In the genomic region with DNA sequence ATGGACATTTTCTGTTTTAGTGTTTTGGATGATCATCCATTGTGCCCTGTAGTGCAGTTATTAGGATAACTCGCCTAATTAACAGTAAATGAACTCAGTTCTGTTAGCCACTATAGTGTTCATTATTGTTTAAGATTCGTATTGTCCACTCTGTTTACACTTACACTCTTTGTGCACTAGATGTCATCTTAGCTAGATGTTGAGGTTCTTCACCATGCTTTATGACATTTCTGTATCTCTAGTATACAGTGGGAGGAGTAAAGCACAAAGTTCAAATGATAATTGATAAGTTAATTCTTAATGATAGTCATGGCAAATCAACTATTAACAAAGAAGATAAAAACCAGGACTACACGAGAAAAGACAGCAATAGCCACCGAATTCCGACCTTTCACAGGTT, we compare ENCODE assay signal across 20 mouse cellular contexts.
DNase-seq lines count a peak whose midpoint lies in the region; ATAC-seq and TF ChIP-seq lines count a peak whose summit lies in the region.
"Had no signal": no experiment of that assay in that cellular context is flagged by ENCODE, and none has a peak within 500 bp of the region (broad histone marks: within the 10 kb centered on the region; RNA-seq: fewer than 3 reads in every experiment).

No protein-coding gene starts in this region.

- no peak overlapping the region for H3K27ac ChIP-seq in layer of hippocampus, adult 2 months
- H3K27ac ChIP-seq in CH12.LX (ENCODE audit: insufficient read depth, low read depth) = no peak overlapping the region
- H3K27ac ChIP-seq in MEL (ENCODE audit: control insufficient read depth, low read depth, low read length) = no peak overlapping the region
- H3K27ac ChIP-seq: embryonic facial prominence, embryonic 10.5 days; embryonic facial prominence, embryonic 12.5 days; forebrain, embryonic 13.5 days; forebrain, embryonic 15.5 days had no signal

- H3K9ac ChIP-seq in CH12.LX (ENCODE audit: insufficient read depth, low read depth) (no peak overlapping the region), MEL (ENCODE audit: control insufficient read depth, low read depth, low read length, poor library complexity, severe bottlenecking) (no peak overlapping the region)
- H3K9ac ChIP-seq: embryonic facial prominence, embryonic 12.5 days; forebrain, embryonic 13.5 days; forebrain, embryonic 15.5 days; forebrain, postnatal 0 days had no signal

- H3K4me2 ChIP-seq in CH12.LX (ENCODE audit: insufficient read depth, low read depth, poor library complexity, severe bottlenecking) = no peak overlapping the region
- H3K4me2 ChIP-seq: embryonic facial prominence, embryonic 12.5 days; forebrain, embryonic 13.5 days; forebrain, embryonic 15.5 days had no signal

- H3K79me2 ChIP-seq in CH12.LX (replicated peaks; ENCODE audit: control insufficient read depth, extremely low read depth, insufficient read depth, poor library complexity, severe bottlenecking) (no peaks in the 10 kb centered on the region), MEL (ENCODE audit: control insufficient read depth, insufficient read depth, low read length, poor library complexity) (no peaks in the 10 kb centered on the region)

- no peaks in the 10 kb centered on the region for H3K4me1 ChIP-seq in CH12.LX (ENCODE audit: control insufficient read depth in 1 of 2, insufficient read depth in 2 of 2)
- peaks cover 2 to 7% of the 10 kb centered on the region in 2 experiments; a peak in 2 of 4 replicates for H3K4me1 ChIP-seq in MEL (ENCODE audit: control insufficient read depth in 1 of 2, insufficient read depth in 2 of 2, low read length in 2 of 2)
- H3K4me1 ChIP-seq: embryonic facial prominence, embryonic 10.5 days; embryonic facial prominence, embryonic 12.5 days; forebrain, embryonic 13.5 days; forebrain, embryonic 15.5 days had no signal

- no peak for DNase-seq in layer of hippocampus, adult 2 months (ENCODE audit: low spot score in 2 of 2)
- DNase-seq in layer of hippocampus, postnatal 10 days (ENCODE audit: low spot score in 2 of 2) = no peak
- no peak for DNase-seq in CH12.LX (ENCODE audit: extremely low read depth)
- no peak for DNase-seq in MEL (ENCODE audit: low read depth, low spot score)
- no peak for DNase-seq in ovary, postnatal 36 days (ENCODE audit: low spot score)
- DNase-seq: adrenal gland, adult 2 months; adrenal gland, postnatal 10 days; adrenal gland, postnatal 25 days; cerebellum, adult 11-12 months; cerebellum, adult 2 months; cerebellum, adult 9-10 months; cerebellum, postnatal 10 days; cerebellum, postnatal 25 days; forebrain, postnatal 0 days had no signal

- no peak overlapping the region for H3K4me3 ChIP-seq in layer of hippocampus, adult 2 months
- H3K4me3 ChIP-seq in CH12.LX (replicated peaks in 1 of 3; ENCODE audit: low read depth in 2 of 3, low read length in 2 of 3, poor library complexity in 1 of 3) (no peak overlapping the region), MEL (ENCODE audit: control insufficient read depth in 1 of 2, insufficient read depth in 1 of 2, low read depth in 2 of 2, low read length in 2 of 2) (no peak overlapping the region)
- H3K4me3 ChIP-seq: embryonic facial prominence, embryonic 10.5 days; embryonic facial prominence, embryonic 12.5 days; forebrain, embryonic 13.5 days; forebrain, embryonic 15.5 days had no signal

- H3K9me3 ChIP-seq in CH12.LX (replicated peaks; ENCODE audit: low read length) (peaks cover 33% of the 10 kb centered on the region), MEL (replicated peaks; ENCODE audit: insufficient read depth, low read length) (no peaks in the 10 kb centered on the region)
- H3K9me3 ChIP-seq: embryonic facial prominence, embryonic 10.5 days; embryonic facial prominence, embryonic 12.5 days; forebrain, embryonic 13.5 days; forebrain, embryonic 15.5 days; G1E had no signal

- ATAC-seq in cerebellum, adult (ENCODE audit: insufficient number of reproducible peaks, low FRiP score, low TSS enrichment) = no peak
- ATAC-seq: forebrain, embryonic 13.5 days; forebrain, embryonic 15.5 days; forebrain, postnatal 0 days had no signal

- TF ChIP-seq EP300 in CH12.LX (IDR thresholded peaks at IDR 0.05; ENCODE audit: low read length) = no peak
- TF ChIP-seq EP300 in MEL (IDR thresholded peaks at IDR 0.05; ENCODE audit: low read depth in 1 of 2, low read length in 2 of 2) = no peak

- dilution Hi-C loops in CH12.LX (cut with MboI; ENCODE audit: extremely low pct_ligation_motif_present, extremely low pct_unique_long_range_greater_than_20kb, low sequenced_read_pairs) = no loop called here

- TF ChIP-seq POLR2A in CH12.LX (IDR thresholded peaks at IDR 0.05; ENCODE audit: low read depth, low read length) (no peak), MEL (IDR thresholded peaks at IDR 0.05; ENCODE audit: control insufficient read depth in 1 of 2, insufficient read depth in 1 of 2, low read depth in 1 of 2, low read length in 2 of 2, poor library complexity in 1 of 2) (no peak)

- in situ Hi-C loops in CH12.LX (cut with MboI; ENCODE audit: low pct_ligation_motif_present, low pct_unique_long_range_greater_than_20kb, low sequenced_read_pairs) = no loop called here

- H3K27me3 ChIP-seq in CH12.LX (replicated peaks) (no peaks in the 10 kb centered on the region), MEL (ENCODE audit: control insufficient read depth in 1 of 2, insufficient read depth in 2 of 2, low read length in 2 of 2) (no peaks in the 10 kb centered on the region)
- H3K27me3 ChIP-seq: embryonic facial prominence, embryonic 12.5 days; forebrain, embryonic 13.5 days; forebrain, embryonic 15.5 days had no signal

- H3K36me3 ChIP-seq in CH12.LX (replicated peaks in 1 of 2; ENCODE audit: control insufficient read depth in 1 of 2, insufficient read depth in 1 of 2, low read length in 1 of 2) (no peaks in the 10 kb centered on the region), MEL (ENCODE audit: control insufficient read depth in 1 of 2, insufficient read depth in 2 of 2, low read length in 2 of 2) (peaks cover 0 to 7% of the 10 kb centered on the region in 2 experiments; a peak in 2 of 4 replicates)
- H3K36me3 ChIP-seq: embryonic facial prominence, embryonic 10.5 days; embryonic facial prominence, embryonic 12.5 days; forebrain, embryonic 15.5 days; G1E had no signal

- TF ChIP-seq RAD21 in CH12.LX (IDR thresholded peaks at IDR 0.05; ENCODE audit: low read depth, low read length) (peak; percentile 12), MEL (IDR thresholded peaks at IDR 0.05; ENCODE audit: low read depth, low read length) (peak; percentile 25)

- TF ChIP-seq CTCF in layer of hippocampus, adult 2 months (conservative IDR thresholded peaks at IDR 0.05) = peak; percentile 34
- peak in 1 of 2 experiments; percentile 35; a peak in 1 of 4 replicates for TF ChIP-seq CTCF in CH12.LX (conservative IDR thresholded peaks at IDR 0.05 in 1 of 2, IDR thresholded peaks at IDR 0.05 in 1 of 2; ENCODE audit: low read depth in 2 of 2, low read length in 2 of 2)
- peak in 1 of 3 experiments; percentile 10; a peak in 1 of 6 replicates for TF ChIP-seq CTCF in MEL (IDR thresholded peaks at IDR 0.05 in 2 of 3, conservative IDR thresholded peaks at IDR 0.05 in 1 of 3; ENCODE audit: control insufficient read depth in 1 of 3, insufficient read depth in 1 of 3, low read depth in 2 of 3, low read length in 3 of 3, poor library complexity in 1 of 3, severe bottlenecking in 1 of 3)

TF ChIP-seq in CH12.LX, 34 proteins besides CTCF, POLR2A, EP300 and RAD21:
- TF ChIP-seq SIN3A (IDR thresholded peaks at IDR 0.05; ENCODE audit: low read length) (no peak), SMC3 (IDR thresholded peaks at IDR 0.05; ENCODE audit: low read depth, low read length) (peak; percentile 10; the same call in 1 of the 2 replicates), TBP (conservative IDR thresholded peaks at IDR 0.05; ENCODE audit: low read depth, low read length) (no peak), RCOR1 (conservative IDR thresholded peaks at IDR 0.05; ENCODE audit: low read depth, low read length) (no peak)

TF ChIP-seq in MEL, 35 proteins besides CTCF, POLR2A, EP300 and RAD21:
- no peak for TF ChIP-seq NRF1 (IDR thresholded peaks at IDR 0.05; ENCODE audit: insufficient read depth, low read depth, low read length, poor library complexity, severe bottlenecking)
- peak; percentile 41 for TF ChIP-seq SMC3 (IDR thresholded peaks at IDR 0.05; ENCODE audit: low read depth, low read length)
- no peak for TF ChIP-seq ZNF384 (IDR thresholded peaks at IDR 0.05; ENCODE audit: low read depth, low read length)
- TF ChIP-seq JUND (IDR thresholded peaks at IDR 0.05; ENCODE audit: low read depth, low read length) = no peak
- no peak for TF ChIP-seq USF2 (IDR thresholded peaks at IDR 0.05; ENCODE audit: borderline replicate concordance in 1 of 2, insufficient read depth in 1 of 2, low read depth in 1 of 2, low read length in 2 of 2)
